Mouse (Mus musculus) liver, embryonic 12.5 days (tissue): ENCODE measurements around the gene Asap3. TPM values are rescaled to one million over a fixed set of nuclear protein-coding genes. Genes with fewer than 3 reads are reported as not detected.

Experiments used
- ATAC-seq: fragments of 200-750 bp; cut with Nextera tagmentation; 2 replicates; pipeline ENCODE4 v1.8.0; 2017; ENCODE audit warnings: moderate number of reproducible peaks, mild to moderate bottlenecking, moderate library complexity
- H3K27ac ChIP-seq: fragments of 300-500 bp; sonication (generic); 2 replicates; pipeline ENCODE4 v1.5.1; 2016; ENCODE audit warnings: mild to moderate bottlenecking
- H3K27me3 ChIP-seq: fragments of 300-500 bp; sonication (generic); replicated peaks from 2 replicates; pipeline ENCODE4 v1.6.1; 2016; ENCODE audit warnings: mild to moderate bottlenecking, moderate library complexity
- H3K36me3 ChIP-seq: fragments of 300-500 bp; sonication (generic); 2 replicates; pipeline ENCODE4 v1.6.1; 2016; ENCODE audit warnings: mild to moderate bottlenecking, moderate library complexity
- H3K4me1 ChIP-seq: fragments of 300-500 bp; sonication (generic); 2 replicates; pipeline ENCODE4 v1.6.1; 2016
- H3K4me2 ChIP-seq: fragments of 300-500 bp; sonication (generic); 2 replicates; pipeline ENCODE4 v1.6.1; 2016; ENCODE audit warnings: mild to moderate bottlenecking, moderate library complexity
- H3K4me3 ChIP-seq: fragments of 300-500 bp; sonication (generic); 2 replicates; pipeline ENCODE4 v1.5.1; 2016; ENCODE audit warnings: mild to moderate bottlenecking, moderate library complexity
- H3K9ac ChIP-seq: fragments of 300-500 bp; sonication (generic); 2 replicates; pipeline ENCODE4 v1.6.1; 2016; ENCODE audit warnings: mild to moderate bottlenecking, moderate library complexity
- H3K9me3 ChIP-seq: fragments of 300-500 bp; sonication (generic); replicated peaks from 2 replicates; pipeline ENCODE4 v1.6.1; 2016; ENCODE audit warnings: mild to moderate bottlenecking, moderate library complexity
- WGBS: fragments of 180-500 bp; shearing (Covaris S2); methylation state at CpG from one replicate; pipeline ENCODE4 v1.1.7; 2016; ENCODE audit not compliant: insufficient replicate concordance; 5-methylcytosine and 5-hydroxymethylcytosine counted together
- polyA plus RNA-seq: library from polyadenylated mRNA; unstranded; fragments of >200 nt; fragmentation: Nextera tagmentation; extraction: Ambion mirVana; gene quantifications from 2 replicates; pipeline ENCODE4 v1.2.1, GENCODE M21; 2016

Asap3 gene
- polyA plus RNA-seq, 1 experiment from 2014 or later: 1.9 TPM

- no peak for ATAC-seq
These were observed 57.4 kb downstream of the Asap3 start for GRCm38 (mm10) chr4:136263555-136263954.

GRCm38 (mm10) chr4:136266716-136267343, 60.7 kb downstream of the Asap3 start:
- H3K9ac ChIP-seq: no peak overlapping the region
- H3K27me3 ChIP-seq: peaks cover 23% of the 10 kb centered on the region
- H3K27ac ChIP-seq: no peak overlapping the region
- H3K4me2 ChIP-seq: no peak overlapping the region
- WGBS: 38% methylated on average over 9 of the region's 9 CpGs
- H3K4me3 ChIP-seq: no peak overlapping the region
- peak; percentile 27; the same call in 1 of the 2 replicates for ATAC-seq
- no peaks in the 10 kb centered on the region for H3K36me3 ChIP-seq
- no peaks in the 10 kb centered on the region for H3K9me3 ChIP-seq
- peaks cover 7% of the 10 kb centered on the region; the same call in 1 of the 2 replicates for H3K4me1 ChIP-seq

More at GRCm38 (mm10) chr4:136263555-136263954, 57.4 kb downstream of the Asap3 start:
- H3K9me3 ChIP-seq: no peaks in the 10 kb centered on the region
- no peak overlapping the region for H3K9ac ChIP-seq
- H3K4me1 ChIP-seq: peaks cover 7% of the 10 kb centered on the region; the same call in 1 of the 2 replicates
- WGBS: 68% methylated on average over 4 of the region's 4 CpGs
- H3K36me3 ChIP-seq: no peaks in the 10 kb centered on the region
- H3K27ac ChIP-seq: no peak overlapping the region
- no peak overlapping the region for H3K4me3 ChIP-seq
- no peak overlapping the region for H3K4me2 ChIP-seq
- H3K27me3 ChIP-seq: peaks cover 36% of the 10 kb centered on the region

GRCm38 (mm10) chr4:136268912-136269311, 62.7 kb downstream of the Asap3 start:
- no peak overlapping the region for H3K27ac ChIP-seq
- no peak for ATAC-seq
- no peak overlapping the region for H3K4me3 ChIP-seq
- H3K4me1 ChIP-seq: peaks cover 7% of the 10 kb centered on the region; the same call in 1 of the 2 replicates
- peaks cover 18% of the 10 kb centered on the region for H3K27me3 ChIP-seq
- H3K36me3 ChIP-seq: peaks cover 10% of the 10 kb centered on the region; the same call in 1 of the 2 replicates
- H3K9me3 ChIP-seq: peaks cover 5% of the 10 kb centered on the region; the same call in 1 of the 2 replicates
- no peak overlapping the region for H3K4me2 ChIP-seq
- 55% methylated on average over 1 of the region's 1 CpGs for WGBS
- H3K9ac ChIP-seq: no peak overlapping the region

GRCm38 (mm10) chr4:136270648-136271047, 64.5 kb downstream of the Asap3 start:
- H3K27ac ChIP-seq: no peak overlapping the region
- ATAC-seq: no peak
- peaks cover 5% of the 10 kb centered on the region; the same call in 1 of the 2 replicates for H3K9me3 ChIP-seq
- peaks cover 10% of the 10 kb centered on the region; the same call in 1 of the 2 replicates for H3K36me3 ChIP-seq
- peaks cover 4% of the 10 kb centered on the region; the same call in 1 of the 2 replicates for H3K27me3 ChIP-seq
- H3K4me3 ChIP-seq: no peak overlapping the region
- no peak overlapping the region for H3K9ac ChIP-seq
- H3K4me1 ChIP-seq: peaks cover 7% of the 10 kb centered on the region; the same call in 1 of the 2 replicates
- 72% methylated on average over 8 of the region's 8 CpGs for WGBS
- H3K4me2 ChIP-seq: no peak overlapping the region

GRCm38 (mm10) chr4:136281097-136281496, 74.9 kb downstream of the Asap3 start:
- H3K9me3 ChIP-seq: no peaks in the 10 kb centered on the region
- H3K36me3 ChIP-seq: no peaks in the 10 kb centered on the region
- H3K27me3 ChIP-seq: peaks cover 38% of the 10 kb centered on the region
- H3K4me3 ChIP-seq: no peak overlapping the region
- no peak for ATAC-seq
- H3K4me1 ChIP-seq: peaks cover 17% of the 10 kb centered on the region
- WGBS: 69% methylated on average over 8 of the region's 8 CpGs
- H3K9ac ChIP-seq: no peak overlapping the region
- no peak overlapping the region for H3K4me2 ChIP-seq
- H3K27ac ChIP-seq: no peak overlapping the region

GRCm38 (mm10) chr4:136281611-136282010, 75.4 kb downstream of the Asap3 start:
- Histone ChIP-seq H3K4me3 (no peak overlapping the region), H3K4me2 (no peak overlapping the region), H3K4me1 (peaks cover 21% of the 10 kb centered on the region), H3K36me3 (no peaks in the 10 kb centered on the region), H3K9me3 (no peaks in the 10 kb centered on the region), H3K9ac (no peak overlapping the region), H3K27me3 (peaks cover 33% of the 10 kb centered on the region), H3K27ac (no peak overlapping the region)
- WGBS: 53% methylated on average over 9 of the region's 9 CpGs
- no peak for ATAC-seq

GRCm38 (mm10) chr4:136282621-136283480, 76.7 kb downstream of the Asap3 start:
- Histone ChIP-seq H3K36me3 (peaks cover 7% of the 10 kb centered on the region), H3K4me3 (no peak overlapping the region), H3K4me1 (peaks cover 27% of the 10 kb centered on the region), H3K9ac (no peak overlapping the region), H3K27me3 (peaks cover 23% of the 10 kb centered on the region), H3K4me2 (no peak overlapping the region), H3K9me3 (no peaks in the 10 kb centered on the region), H3K27ac (peak overlapping the region; percentile 34)
- 45% methylated on average over 10 of the region's 10 CpGs for WGBS
- ATAC-seq: no peak

- H3K27ac ChIP-seq: 0 out of 2 replicates have a peak overlapping the region, but pooled peaks have one; percentile 21
- H3K27me3 ChIP-seq: peaks cover 23% of the 10 kb centered on the region
- peaks cover 1% of the 10 kb centered on the region; the same call in 1 of the 2 replicates for H3K9me3 ChIP-seq
- H3K4me2 ChIP-seq: no peak overlapping the region
- no peak overlapping the region for H3K4me3 ChIP-seq
- no peak overlapping the region for H3K9ac ChIP-seq
- no peak for ATAC-seq
- WGBS: 56% methylated on average over 2 of the region's 2 CpGs
- peaks cover 17% of the 10 kb centered on the region for H3K36me3 ChIP-seq
- peaks cover 27% of the 10 kb centered on the region for H3K4me1 ChIP-seq
These were observed 77.6 kb downstream of the Asap3 start for GRCm38 (mm10) chr4:136283783-136284182.

- peaks cover 6% of the 10 kb centered on the region; the same call in 1 of the 2 replicates for H3K9me3 ChIP-seq
- H3K27ac ChIP-seq: peak within 1 kb of the TSS; percentile 65
- peaks cover 27% of the 10 kb centered on the region for H3K4me1 ChIP-seq
- H3K4me2 ChIP-seq: peak within 1 kb of the TSS; percentile 87
- H3K27me3 ChIP-seq: peaks cover 17% of the 10 kb centered on the region
- peak within 1 kb of the TSS; percentile 69 for H3K4me3 ChIP-seq
- peaks cover 23% of the 10 kb centered on the region for H3K36me3 ChIP-seq
- no peak for ATAC-seq
- peak within 1 kb of the TSS; percentile 70 for H3K9ac ChIP-seq
- 64% methylated on average over 5 of the region's 5 CpGs for WGBS
These were observed 78.3 kb downstream of the Asap3 start, which contains the start of gene Zfp46 for GRCm38 (mm10) chr4:136284455-136284854. TSS of gene Zfp46 (plus strand) at chr4:136284683.

GRCm38 (mm10) chr4:136284891-136285290, 78.7 kb downstream of the Asap3 start:
- Histone ChIP-seq H3K9me3 (peaks cover 7% of the 10 kb centered on the region; the same call in 1 of the 2 replicates), H3K4me3 (peak overlapping the region; percentile 69), H3K4me2 (peak overlapping the region; percentile 87), H3K9ac (peak overlapping the region; percentile 70), H3K27me3 (peaks cover 16% of the 10 kb centered on the region), H3K4me1 (peaks cover 27% of the 10 kb centered on the region), H3K36me3 (peaks cover 28% of the 10 kb centered on the region), H3K27ac (peak overlapping the region; percentile 59; the same call in 1 of the 2 replicates)
- 43% methylated on average over 6 of the region's 6 CpGs for WGBS
- ATAC-seq: no peak

- Histone ChIP-seq H3K27ac (peak overlapping the region; percentile 65), H3K4me3 (peak overlapping the region; percentile 69), H3K9me3 (peaks cover 12% of the 10 kb centered on the region), H3K4me1 (peaks cover 27% of the 10 kb centered on the region), H3K27me3 (peaks cover 16% of the 10 kb centered on the region), H3K9ac (peak overlapping the region; percentile 70), H3K4me2 (peak overlapping the region; percentile 87), H3K36me3 (peaks cover 33% of the 10 kb centered on the region)
- peak; percentile 94 for ATAC-seq
- WGBS: under 1% methylated on average over 25 of the region's 25 CpGs
These were observed 79.2 kb downstream of the Asap3 start for GRCm38 (mm10) chr4:136285348-136285810.
